Mouse (Mus musculus): ENCODE measurements around the gene Scaf11. TPM values are rescaled to one million over a fixed set of nuclear protein-coding genes. Genes with fewer than 3 reads are reported as not detected.

Gene Scaf11
- polyA plus RNA-seq, 1 experiment from 2014 or later = 39.1 TPM

DNA sequence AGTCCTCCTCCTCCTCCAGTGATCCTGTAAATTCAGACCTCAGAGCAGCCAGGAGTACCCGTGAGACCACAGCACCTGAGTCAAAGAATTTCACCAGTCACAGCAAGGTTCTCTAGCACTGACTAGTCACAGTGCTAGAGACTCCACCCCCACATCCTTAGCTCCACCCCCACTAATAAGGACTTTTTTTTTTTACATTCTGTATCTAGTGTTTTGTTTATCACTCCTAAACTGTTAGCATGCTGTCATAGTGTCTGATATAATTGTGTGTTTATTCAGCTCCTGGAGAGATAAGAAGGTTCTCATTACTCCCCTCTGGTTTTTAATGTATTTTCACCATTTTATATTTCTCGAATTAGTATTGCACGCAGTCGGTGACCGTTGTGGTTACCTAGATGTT, 29.5 kb upstream of the Scaf11 start:
- no peak overlapping the region for H3K4me3 ChIP-seq (ENCODE audit: low read depth, low read length)
- 72% methylated on average over 5 of the region's 5 CpGs for WGBS
- no peaks in the 10 kb centered on the region for H3K9me3 ChIP-seq (replicated peaks; ENCODE audit: control insufficient read depth, low read length, poor library complexity, severe bottlenecking)
- H3K27me3 ChIP-seq (ENCODE audit: control insufficient read depth, insufficient read depth, low read depth, low read length) = no peaks in the 10 kb centered on the region
- H3K4me1 ChIP-seq (ENCODE audit: control insufficient read depth, insufficient read depth, low read length) = peaks cover 15% of the 10 kb centered on the region
- no peak overlapping the region for H3K27ac ChIP-seq (ENCODE audit: low read length)
- H3K9ac ChIP-seq (ENCODE audit: low read depth, low read length) = no peak overlapping the region
- H3K36me3 ChIP-seq (ENCODE audit: control insufficient read depth, insufficient read depth, low read length) = no peaks in the 10 kb centered on the region
- no peak for ATAC-seq
- H3K4me2 ChIP-seq (ENCODE audit: low read length) = no peak overlapping the region

- Histone ChIP-seq H3K27me3 (ENCODE audit: control insufficient read depth, insufficient read depth, low read depth, low read length) (no peaks in the 10 kb centered on the region), H3K27ac (ENCODE audit: low read length) (no peak overlapping the region), H3K4me3 (ENCODE audit: low read depth, low read length) (0 out of 2 replicates have a peak overlapping the region, but pooled peaks have one; percentile 3), H3K4me2 (ENCODE audit: low read length) (peak overlapping the region; percentile 55), H3K4me1 (ENCODE audit: control insufficient read depth, insufficient read depth, low read length) (peaks cover 15% of the 10 kb centered on the region), H3K9ac (ENCODE audit: low read depth, low read length) (0 out of 2 replicates have a peak overlapping the region, but pooled peaks have one; percentile 23), H3K36me3 (ENCODE audit: control insufficient read depth, insufficient read depth, low read length) (no peaks in the 10 kb centered on the region), H3K9me3 (replicated peaks; ENCODE audit: control insufficient read depth, low read length, poor library complexity, severe bottlenecking) (no peaks in the 10 kb centered on the region)
- ATAC-seq = peak; percentile 70; the same call in 1 of the 2 replicates
- WGBS = 21% methylated on average over 20 of the region's 20 CpGs
These were observed 28.5 kb upstream of the Scaf11 start for GRCm38 (mm10) chr15:96488941-96489786.

DNA sequence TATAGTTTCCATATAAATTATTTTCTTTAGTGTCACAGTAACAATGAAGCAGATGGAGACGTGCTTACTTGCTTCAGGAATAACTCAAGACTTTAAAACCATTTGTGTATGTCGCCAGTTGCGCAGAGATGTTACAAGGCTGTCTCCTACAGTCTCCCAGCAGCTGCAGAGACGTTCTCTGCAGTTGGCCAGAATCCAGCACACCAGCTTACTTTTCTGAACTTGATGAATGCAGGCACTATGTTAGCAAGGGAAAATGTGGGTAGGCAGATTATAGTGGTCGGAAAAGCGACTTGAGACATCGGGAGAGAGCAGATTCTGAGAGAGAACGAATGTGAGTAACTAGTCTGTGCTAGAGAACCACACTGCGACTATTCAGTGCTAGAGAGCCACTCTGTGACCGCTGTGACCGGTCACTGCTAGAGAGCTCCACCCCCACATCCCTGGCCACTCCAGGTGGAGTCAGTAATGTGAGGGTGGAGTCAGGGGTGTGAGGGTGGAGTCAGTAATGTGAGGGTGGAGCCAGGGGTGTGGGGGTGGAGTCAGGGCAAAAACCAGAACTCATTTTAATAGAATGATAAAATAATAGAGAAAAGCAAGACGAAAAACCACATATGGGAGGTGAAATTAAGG, 26.5 kb upstream of the Scaf11 start:
- whole genome bisulfite sequencing = 61% methylated on average over 12 of the region's 12 CpGs
- ATAC-seq = no peak
- H3K4me1 ChIP-seq (ENCODE audit: control insufficient read depth, insufficient read depth, low read length) = peaks cover 15% of the 10 kb centered on the region
- no peak overlapping the region for H3K4me2 ChIP-seq (ENCODE audit: low read length)
- no peaks in the 10 kb centered on the region for H3K27me3 ChIP-seq (ENCODE audit: control insufficient read depth, insufficient read depth, low read depth, low read length)
- no peaks in the 10 kb centered on the region for H3K36me3 ChIP-seq (ENCODE audit: control insufficient read depth, insufficient read depth, low read length)
- H3K4me3 ChIP-seq (ENCODE audit: low read depth, low read length) = no peak overlapping the region
- no peak overlapping the region for H3K27ac ChIP-seq (ENCODE audit: low read length)
- no peaks in the 10 kb centered on the region for H3K9me3 ChIP-seq (replicated peaks; ENCODE audit: control insufficient read depth, low read length, poor library complexity, severe bottlenecking)
- no peak overlapping the region for H3K9ac ChIP-seq (ENCODE audit: low read depth, low read length)

- Histone ChIP-seq H3K27ac (ENCODE audit: low read length) (no peak overlapping the region), H3K36me3 (ENCODE audit: control insufficient read depth, insufficient read depth, low read length) (no peaks in the 10 kb centered on the region), H3K27me3 (ENCODE audit: control insufficient read depth, insufficient read depth, low read depth, low read length) (no peaks in the 10 kb centered on the region), H3K4me2 (ENCODE audit: low read length) (no peak overlapping the region), H3K9me3 (replicated peaks; ENCODE audit: control insufficient read depth, low read length, poor library complexity, severe bottlenecking) (no peaks in the 10 kb centered on the region), H3K4me1 (ENCODE audit: control insufficient read depth, insufficient read depth, low read length) (peaks cover 3% of the 10 kb centered on the region; the same call in 1 of the 2 replicates), H3K4me3 (ENCODE audit: low read depth, low read length) (no peak overlapping the region), H3K9ac (ENCODE audit: low read depth, low read length) (no peak overlapping the region)
- WGBS = 94% methylated on average over 3 of the region's 3 CpGs
- ATAC-seq = no peak
These were observed 20.2 kb upstream of the Scaf11 start for GRCm38 (mm10) chr15:96480822-96481221.

GRCm38 (mm10) chr15:96478006-96478405, 17.4 kb upstream of the Scaf11 start:
- H3K4me3 ChIP-seq (ENCODE audit: low read depth, low read length) = no peak overlapping the region
- H3K36me3 ChIP-seq (ENCODE audit: control insufficient read depth, insufficient read depth, low read length) = no peaks in the 10 kb centered on the region
- no peaks in the 10 kb centered on the region for H3K4me1 ChIP-seq (ENCODE audit: control insufficient read depth, insufficient read depth, low read length)
- H3K9me3 ChIP-seq (replicated peaks; ENCODE audit: control insufficient read depth, low read length, poor library complexity, severe bottlenecking) = no peaks in the 10 kb centered on the region
- 86% methylated on average over 12 of the region's 12 CpGs for WGBS
- ATAC-seq = no peak
- no peak overlapping the region for H3K9ac ChIP-seq (ENCODE audit: low read depth, low read length)
- H3K4me2 ChIP-seq (ENCODE audit: low read length) = no peak overlapping the region
- no peaks in the 10 kb centered on the region for H3K27me3 ChIP-seq (ENCODE audit: control insufficient read depth, insufficient read depth, low read depth, low read length)
- H3K27ac ChIP-seq (ENCODE audit: low read length) = no peak overlapping the region

- H3K36me3 ChIP-seq (ENCODE audit: control insufficient read depth, insufficient read depth, low read length) = no peaks in the 10 kb centered on the region
- ATAC-seq = no peak
- H3K4me1 ChIP-seq (ENCODE audit: control insufficient read depth, insufficient read depth, low read length) = no peaks in the 10 kb centered on the region
- no peaks in the 10 kb centered on the region for H3K27me3 ChIP-seq (ENCODE audit: control insufficient read depth, insufficient read depth, low read depth, low read length)
- H3K27ac ChIP-seq (ENCODE audit: low read length) = no peak overlapping the region
- WGBS = 6% methylated on average over 7 of the region's 7 CpGs
- H3K4me2 ChIP-seq (ENCODE audit: low read length) = no peak overlapping the region
- no peaks in the 10 kb centered on the region for H3K9me3 ChIP-seq (replicated peaks; ENCODE audit: control insufficient read depth, low read length, poor library complexity, severe bottlenecking)
- H3K9ac ChIP-seq (ENCODE audit: low read depth, low read length) = no peak overlapping the region
- no peak overlapping the region for H3K4me3 ChIP-seq (ENCODE audit: low read depth, low read length)
These were observed 15.7 kb upstream of the Scaf11 start for GRCm38 (mm10) chr15:96476359-96476758.

DNA sequence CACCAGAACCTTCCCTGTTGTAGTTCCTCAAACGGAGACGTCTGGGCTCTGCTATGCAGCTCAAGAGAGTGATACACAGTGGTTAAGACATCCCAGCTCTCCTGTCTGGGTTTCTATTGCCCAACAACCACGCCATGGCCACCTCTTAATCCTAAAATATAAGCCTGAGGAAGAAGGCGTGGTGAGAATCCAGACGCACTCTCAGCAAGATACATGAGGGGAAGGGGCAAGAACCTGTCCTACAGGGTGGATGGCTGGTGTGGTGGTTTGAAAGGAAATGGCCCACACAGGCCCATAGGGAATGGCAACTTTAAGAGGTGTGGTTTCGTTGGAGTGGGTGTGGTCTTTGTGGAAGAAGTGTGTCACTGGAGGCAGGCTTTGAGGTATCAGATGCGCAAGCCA, 14.9 kb upstream of the Scaf11 start:
- no peak overlapping the region for H3K27ac ChIP-seq (ENCODE audit: low read length)
- H3K9me3 ChIP-seq (replicated peaks; ENCODE audit: control insufficient read depth, low read length, poor library complexity, severe bottlenecking) = no peaks in the 10 kb centered on the region
- no peak overlapping the region for H3K4me2 ChIP-seq (ENCODE audit: low read length)
- no peak for ATAC-seq
- H3K4me3 ChIP-seq (ENCODE audit: low read depth, low read length) = no peak overlapping the region
- H3K9ac ChIP-seq (ENCODE audit: low read depth, low read length) = no peak overlapping the region
- WGBS = 85% methylated on average over 7 of the region's 7 CpGs
- no peaks in the 10 kb centered on the region for H3K4me1 ChIP-seq (ENCODE audit: control insufficient read depth, insufficient read depth, low read length)
- H3K27me3 ChIP-seq (ENCODE audit: control insufficient read depth, insufficient read depth, low read depth, low read length) = no peaks in the 10 kb centered on the region
- no peaks in the 10 kb centered on the region for H3K36me3 ChIP-seq (ENCODE audit: control insufficient read depth, insufficient read depth, low read length)

GRCm38 (mm10) chr15:96474325-96474955, 13.8 kb upstream of the Scaf11 start:
- Histone ChIP-seq H3K36me3 (ENCODE audit: control insufficient read depth, insufficient read depth, low read length) (no peaks in the 10 kb centered on the region), H3K4me1 (ENCODE audit: control insufficient read depth, insufficient read depth, low read length) (no peaks in the 10 kb centered on the region), H3K9me3 (replicated peaks; ENCODE audit: control insufficient read depth, low read length, poor library complexity, severe bottlenecking) (no peaks in the 10 kb centered on the region), H3K27me3 (ENCODE audit: control insufficient read depth, insufficient read depth, low read depth, low read length) (no peaks in the 10 kb centered on the region), H3K4me3 (ENCODE audit: low read depth, low read length) (no peak overlapping the region), H3K9ac (ENCODE audit: low read depth, low read length) (no peak overlapping the region), H3K4me2 (ENCODE audit: low read length) (no peak overlapping the region), H3K27ac (ENCODE audit: low read length) (no peak overlapping the region)
- ATAC-seq = no peak
- 82% methylated on average over 20 of the region's 20 CpGs for WGBS

- no peak for ATAC-seq
- no peak overlapping the region for H3K4me3 ChIP-seq (ENCODE audit: low read depth, low read length)
- no peaks in the 10 kb centered on the region for H3K9me3 ChIP-seq (replicated peaks; ENCODE audit: control insufficient read depth, low read length, poor library complexity, severe bottlenecking)
- no peaks in the 10 kb centered on the region for H3K27me3 ChIP-seq (ENCODE audit: control insufficient read depth, insufficient read depth, low read depth, low read length)
- H3K9ac ChIP-seq (ENCODE audit: low read depth, low read length) = no peak overlapping the region
- WGBS = 93% methylated on average over 15 of the region's 15 CpGs
- H3K27ac ChIP-seq (ENCODE audit: low read length) = no peak overlapping the region
- no peaks in the 10 kb centered on the region for H3K36me3 ChIP-seq (ENCODE audit: control insufficient read depth, insufficient read depth, low read length)
- no peaks in the 10 kb centered on the region for H3K4me1 ChIP-seq (ENCODE audit: control insufficient read depth, insufficient read depth, low read length)
- H3K4me2 ChIP-seq (ENCODE audit: low read length) = no peak overlapping the region
These were observed 13.3 kb upstream of the Scaf11 start for GRCm38 (mm10) chr15:96473920-96474319.

Data from midbrain, embryonic 16.5 days (tissue).